20 mouse cellular contexts compared by ENCODE assay signal in the genomic region with DNA sequence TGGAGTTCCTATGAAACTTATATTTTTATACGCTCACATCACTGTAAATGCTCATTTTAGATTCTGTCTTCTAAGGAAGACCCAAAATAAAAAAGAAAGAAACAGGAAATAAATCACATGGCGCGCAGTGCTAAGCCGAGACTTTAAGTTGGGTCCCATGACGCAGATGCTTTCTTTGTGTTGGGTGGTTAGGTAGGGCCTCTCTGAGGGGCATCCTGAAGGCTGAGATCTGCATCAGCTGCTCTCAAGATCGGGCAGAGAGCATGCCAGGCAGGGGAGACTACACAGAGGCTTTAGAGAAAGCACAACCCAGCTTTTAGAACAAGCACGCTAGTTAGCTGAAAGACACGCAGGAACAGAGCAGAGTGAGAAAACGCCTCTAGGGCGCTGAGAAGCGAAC. TPM values are rescaled to one million over a fixed set of nuclear protein-coding genes. Genes with fewer than 3 reads are reported as not detected.
DNase-seq lines count a peak whose midpoint lies in the region; ATAC-seq and TF ChIP-seq lines count a peak whose summit lies in the region.
"Had no signal": no experiment of that assay in that cellular context is flagged by ENCODE, and none has a peak within 500 bp of the region (broad histone marks: within the 10 kb centered on the region; RNA-seq: fewer than 3 reads in every experiment).

No protein-coding gene starts in this region.

- no peak for TF ChIP-seq CTCF in gastrocnemius, adult 2 months (IDR thresholded peaks at IDR 0.05)

- DNase-seq in gastrocnemius, adult 2 months: no peak
- no peak for DNase-seq in gastrocnemius, postnatal 10 days
- peak; percentile 85 for DNase-seq in CD4-positive, CD25-positive, alpha-beta regulatory T cell, adult 2 months (ENCODE audit: low read depth, low spot score)
- peak; percentile 48 to 52 for DNase-seq in thymus, postnatal 10 days (ENCODE audit: low spot score in 2 of 2)
- no peak for DNase-seq in frontal cortex, postnatal 10 days (ENCODE audit: low spot score in 2 of 2)
- DNase-seq in testis, postnatal 14 days (ENCODE audit: low spot score): no peak
- no peak for DNase-seq in yolk sac, embryonic 10.5 days (ENCODE audit: low spot score)
- DNase-seq: adrenal gland, postnatal 36 days; cerebellum, adult 9-11 months; left cerebral cortex, postnatal 4 days; midbrain, embryonic 14.5 days had no signal

- H3K27ac ChIP-seq in gastrocnemius, adult 2 months: peak overlapping the region; percentile 64
- H3K27ac ChIP-seq: hindbrain, embryonic 12.5 days; intestine, embryonic 15.5 days; kidney, postnatal 0 days; layer of hippocampus, adult 2 months; liver, embryonic 14.5 days had no signal

- ATAC-seq in inflammation-experienced regulatory T-cells, adult 6 months: peak; percentile 53
- ATAC-seq: forebrain, embryonic 14.5 days; intestine, embryonic 15.5 days had no signal

- intact Hi-C loops in gastrocnemius, adult 2 months (cut with DNase I): loop anchor here (2.0 kb wide), 1 partner anchor 15 kb away; a partner anchor contains a TSS

- no peak overlapping the region for H3K4me3 ChIP-seq in gastrocnemius, adult 2 months
- H3K4me3 ChIP-seq: heart, embryonic 15.5 days; hindbrain, embryonic 12.5 days; intestine, embryonic 15.5 days; layer of hippocampus, adult 2 months; myocyte had no signal

RNA-seq across cellular contexts. Expression of a gene that starts 16.0 kb away (rescaled TPM):
- 100 to 1,000 TPM in 1 of 2 experiments, 10 to 100 TPM in 1; 99.7 to 104 TPM for total RNA-seq in gastrocnemius, adult 2 months (2021)
- total RNA-seq in gastrocnemius, postnatal 10 days (2021): 100 to 1,000 TPM; 105 to 116 TPM
- 10 to 100 TPM; 40.5 to 46.9 (median 43.1) TPM for polyA plus RNA-seq in inflammation-experienced regulatory T-cells, adult 6 months (2017; shearing (Covaris generic))

Comparison
In these comparisons a context has a peak if more than half of its experiments do, and no peak if none do; other contexts are left out.
1. DNase-seq: peak in CD4-positive, CD25-positive, alpha-beta regulatory T cell, adult 2 months (single experiment) and thymus, postnatal 10 days (2 of 2); none in gastrocnemius, adult 2 months (single experiment), gastrocnemius, postnatal 10 days (single experiment), frontal cortex, postnatal 10 days (0 of 2), testis, postnatal 14 days (single experiment) and yolk sac, embryonic 10.5 days (single experiment).